Mouse (Mus musculus) liver, embryonic 16.5 days (tissue): ENCODE data around the gene Ccr6. TPM values are rescaled to one million over a fixed set of nuclear protein-coding genes. Genes with fewer than 3 reads are reported as not detected.

ENCODE experiments used
- ATAC-seq: fragments of 200-750 bp; cut with Nextera tagmentation; 2 replicates; pipeline ENCODE4 v1.8.0; 2017; ENCODE audit warnings: low read depth, mild to moderate bottlenecking, moderate number of reproducible peaks, moderate library complexity
- H3K27ac ChIP-seq: fragments of 300-500 bp; sonication (generic); 2 replicates; pipeline ENCODE4 v1.5.1; 2014; ENCODE audit warnings: mild to moderate bottlenecking, low read length
- H3K27me3 ChIP-seq: fragments of 300-500 bp; sonication (generic); 2 replicates; pipeline ENCODE4 v1.6.1; 2014; ENCODE audit warnings: low read depth, low read length, mixed read lengths; ENCODE audit not compliant: control insufficient read depth, insufficient read depth
- H3K36me3 ChIP-seq: fragments of 300-500 bp; sonication (generic); 2 replicates; pipeline ENCODE4 v1.6.1; 2014; ENCODE audit warnings: mild to moderate bottlenecking; ENCODE audit not compliant: control insufficient read depth, insufficient read depth
- H3K4me1 ChIP-seq: fragments of 300-500 bp; sonication (generic); 2 replicates; pipeline ENCODE4 v1.6.1; 2014; ENCODE audit warnings: low read depth, low read length, mixed read lengths; ENCODE audit not compliant: control insufficient read depth
- H3K4me2 ChIP-seq: fragments of 300-500 bp; sonication (generic); 2 replicates; pipeline ENCODE4 v1.6.1; 2014; ENCODE audit warnings: low read depth, low read length, mixed read lengths
- H3K4me3 ChIP-seq: fragments of 300-500 bp; sonication (generic); 2 replicates; pipeline ENCODE4 v1.5.1; 2014; ENCODE audit warnings: low read depth, mild to moderate bottlenecking, low read length
- H3K9ac ChIP-seq: fragments of 300-500 bp; sonication (generic); 2 replicates; pipeline ENCODE4 v1.6.1; 2014; ENCODE audit warnings: low read depth, low read length
- H3K9me3 ChIP-seq: fragments of 300-500 bp; sonication (generic); replicated peaks from 2 replicates; pipeline ENCODE4 v1.6.1; 2016; ENCODE audit warnings: low read length; ENCODE audit not compliant: control insufficient read depth
- WGBS: fragments of 180-500 bp; shearing (Covaris S2); extraction: QIAGEN DNeasy Blood & Tissue Kit; methylation state at CpG from one replicate; pipeline ENCODE4 v1.1.7; 2014; ENCODE audit not compliant: insufficient replicate concordance; 5-methylcytosine and 5-hydroxymethylcytosine counted together
- polyA plus RNA-seq: library from polyadenylated mRNA; unstranded; fragments of >200 nt; fragmentation: Nextera tagmentation; extraction: Ambion mirVana; gene quantifications from 2 replicates; pipeline ENCODE4 v1.2.1, GENCODE M21; 2015

Ccr6 gene
- polyA plus RNA-seq, 1 experiment from 2014 or later = 0.08 TPM

GRCm38 (mm10) chr17:8241645-8242044 is 5.8 kb downstream of the Ccr6 start:
- H3K4me2 ChIP-seq = no peak overlapping the region
- H3K27ac ChIP-seq = no peak overlapping the region
- H3K9me3 ChIP-seq = no peaks in the 10 kb centered on the region
- no peak overlapping the region for H3K9ac ChIP-seq
- no peak for ATAC-seq
- 76% methylated on average over 12 of the region's 12 CpGs for WGBS
- no peaks in the 10 kb centered on the region for H3K36me3 ChIP-seq
- H3K4me1 ChIP-seq = no peaks in the 10 kb centered on the region
- H3K4me3 ChIP-seq = no peak overlapping the region
- no peaks in the 10 kb centered on the region for H3K27me3 ChIP-seq

- Histone ChIP-seq H3K27ac (no peak overlapping the region), H3K9me3 (no peaks in the 10 kb centered on the region), H3K4me1 (no peaks in the 10 kb centered on the region), H3K36me3 (no peaks in the 10 kb centered on the region), H3K4me3 (no peak overlapping the region), H3K9ac (no peak overlapping the region), H3K4me2 (no peak overlapping the region), H3K27me3 (no peaks in the 10 kb centered on the region)
- ATAC-seq = no peak
- 63% methylated on average over 11 of the region's 11 CpGs for WGBS
Observed at GRCm38 (mm10) chr17:8242186-8242585, 6.3 kb downstream of the Ccr6 start.

GRCm38 (mm10) chr17:8244124-8244523 is 8.3 kb downstream of the Ccr6 start:
- WGBS = 58% methylated on average over 2 of the region's 2 CpGs
- Histone ChIP-seq H3K4me3 (no peak overlapping the region), H3K4me1 (no peaks in the 10 kb centered on the region), H3K9me3 (no peaks in the 10 kb centered on the region), H3K36me3 (no peaks in the 10 kb centered on the region), H3K27me3 (no peaks in the 10 kb centered on the region), H3K9ac (no peak overlapping the region), H3K4me2 (no peak overlapping the region), H3K27ac (no peak overlapping the region)
- ATAC-seq = no peak

GRCm38 (mm10) chr17:8246102-8246754 is 10.4 kb downstream of the Ccr6 start:
- Histone ChIP-seq H3K9me3 (no peaks in the 10 kb centered on the region), H3K4me2 (no peak overlapping the region), H3K9ac (no peak overlapping the region), H3K36me3 (no peaks in the 10 kb centered on the region), H3K27ac (no peak overlapping the region), H3K4me3 (no peak overlapping the region), H3K4me1 (no peaks in the 10 kb centered on the region), H3K27me3 (no peaks in the 10 kb centered on the region; the same call in 1 of the 2 replicates)
- no peak for ATAC-seq
- WGBS = 67% methylated on average over 4 of the region's 4 CpGs

- Histone ChIP-seq H3K4me2 (no peak overlapping the region), H3K36me3 (no peaks in the 10 kb centered on the region), H3K4me3 (no peak overlapping the region), H3K27me3 (no peaks in the 10 kb centered on the region; the same call in 1 of the 2 replicates), H3K9me3 (no peaks in the 10 kb centered on the region), H3K9ac (no peak overlapping the region), H3K4me1 (no peaks in the 10 kb centered on the region), H3K27ac (no peak overlapping the region)
- WGBS = 65% methylated on average over 7 of the region's 7 CpGs
- ATAC-seq = no peak
Observed at GRCm38 (mm10) chr17:8251704-8252103, 15.9 kb downstream of the Ccr6 start.

- no peaks in the 10 kb centered on the region for H3K36me3 ChIP-seq
- H3K9me3 ChIP-seq = no peaks in the 10 kb centered on the region
- H3K27ac ChIP-seq = no peak overlapping the region
- ATAC-seq = no peak
- no peak overlapping the region for H3K4me2 ChIP-seq
- H3K9ac ChIP-seq = no peak overlapping the region
- H3K4me1 ChIP-seq = no peaks in the 10 kb centered on the region
- no peak overlapping the region for H3K4me3 ChIP-seq
- H3K27me3 ChIP-seq = no peaks in the 10 kb centered on the region; the same call in 1 of the 2 replicates
Observed at GRCm38 (mm10) chr17:8254268-8254667, 18.4 kb downstream of the Ccr6 start.

- Histone ChIP-seq H3K27me3 (no peaks in the 10 kb centered on the region), H3K9me3 (no peaks in the 10 kb centered on the region), H3K4me1 (no peaks in the 10 kb centered on the region), H3K9ac (no peak overlapping the region), H3K27ac (no peak overlapping the region), H3K36me3 (no peaks in the 10 kb centered on the region), H3K4me2 (no peak overlapping the region), H3K4me3 (no peak overlapping the region)
- ATAC-seq = no peak
- WGBS = 46% methylated on average over 3 of the region's 3 CpGs
Observed at GRCm38 (mm10) chr17:8254914-8255313, 19.1 kb downstream of the Ccr6 start.

- ATAC-seq = no peak
- no peak overlapping the region for H3K4me2 ChIP-seq
- WGBS = 30% methylated on average over 6 of the region's 6 CpGs
Observed at GRCm38 (mm10) chr17:8255583-8255982, 19.7 kb downstream of the Ccr6 start.

GRCm38 (mm10) chr17:8256982-8257381 is 21.1 kb downstream of the Ccr6 start:
- no peaks in the 10 kb centered on the region for H3K27me3 ChIP-seq
- no peaks in the 10 kb centered on the region for H3K9me3 ChIP-seq
- H3K4me2 ChIP-seq = no peak overlapping the region
- no peak overlapping the region for H3K27ac ChIP-seq
- ATAC-seq = no peak
- H3K36me3 ChIP-seq = no peaks in the 10 kb centered on the region
- no peak overlapping the region for H3K4me3 ChIP-seq
- no peak overlapping the region for H3K9ac ChIP-seq
- no peaks in the 10 kb centered on the region for H3K4me1 ChIP-seq
- WGBS = 58% methylated on average over 8 of the region's 8 CpGs

More at GRCm38 (mm10) chr17:8255583-8255982, 19.7 kb downstream of the Ccr6 start:
- Histone ChIP-seq H3K9ac (no peak overlapping the region), H3K9me3 (no peaks in the 10 kb centered on the region), H3K4me3 (no peak overlapping the region), H3K27me3 (no peaks in the 10 kb centered on the region), H3K4me1 (no peaks in the 10 kb centered on the region), H3K36me3 (no peaks in the 10 kb centered on the region), H3K27ac (no peak overlapping the region)
